8 mouse cellular contexts compared by ENCODE assay signal in the genomic region with DNA sequence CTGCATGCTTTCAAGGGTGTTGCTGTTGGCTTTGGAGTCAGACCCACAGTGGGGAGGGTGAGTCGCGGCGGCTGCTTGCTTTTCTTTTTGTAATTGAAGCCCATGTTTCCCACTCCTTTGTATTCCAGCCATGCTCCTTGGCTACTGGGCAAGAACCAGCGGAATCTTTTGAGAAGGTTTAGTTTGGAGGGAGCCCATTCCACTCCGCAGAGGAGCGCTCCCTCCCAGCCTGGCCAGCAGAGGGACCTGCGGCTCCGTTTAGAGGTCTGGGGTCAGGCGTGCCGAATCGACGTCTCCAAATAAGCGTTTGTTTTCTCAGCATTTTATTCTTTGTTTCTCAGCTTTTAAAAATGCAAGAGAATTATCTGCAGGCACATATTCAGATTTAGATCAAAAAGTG.
DNase-seq lines count a peak whose midpoint lies in the region; ATAC-seq and TF ChIP-seq lines count a peak whose summit lies in the region.

No protein-coding gene starts in this region.

- TF ChIP-seq POLR2A in liver, adult 2 months (IDR thresholded peaks at IDR 0.05; ENCODE audit: extremely low read depth, insufficient read depth, low read length), result no peak

- peak overlapping the region; percentile 57 for H3K4me2 ChIP-seq in kidney, embryonic 16.5 days (replicated peaks; ENCODE audit: low read depth, low read length)
- peak overlapping the region; percentile 38 for H3K4me2 ChIP-seq in neural tube, embryonic 11.5 days (ENCODE audit: low read depth)

- no peaks in the 10 kb centered on the region for H3K4me1 ChIP-seq in heart, embryonic 10.5 days
- H3K4me1 ChIP-seq in kidney, embryonic 16.5 days (ENCODE audit: insufficient read depth, low read length), result peaks cover under 1% of the 10 kb centered on the region; the same call in 1 of the 2 replicates
- no peaks in the 10 kb centered on the region for H3K4me1 ChIP-seq in liver, adult 2 months (ENCODE audit: control insufficient read depth, insufficient read depth, low read length)
- no peaks in the 10 kb centered on the region for H3K4me1 ChIP-seq in neural tube, embryonic 11.5 days (ENCODE audit: control insufficient read depth, insufficient read depth, low read length)

- no peaks in the 10 kb centered on the region for H3K79me2 ChIP-seq in liver, adult 2 months (ENCODE audit: control insufficient read depth, insufficient read depth, low read length)

- TF ChIP-seq CTCF in liver, adult 2 months (IDR thresholded peaks at IDR 0.05; ENCODE audit: low read depth, low read length), result peak; percentile 51

- H3K9ac ChIP-seq in kidney, embryonic 16.5 days (replicated peaks; ENCODE audit: low read length), result 0 out of 2 replicates have a peak overlapping the region, but pooled peaks have one; percentile 11
- H3K9ac ChIP-seq in liver, adult 2 months (ENCODE audit: low read depth, low read length), result no peak overlapping the region
- no peak overlapping the region for H3K9ac ChIP-seq in neural tube, embryonic 11.5 days (ENCODE audit: low read length)

- intact Hi-C loops in heart, postnatal 25 days (cut with DNase I), result loop anchor here (2.0 kb wide), 3 partner anchors 63 to 837 kb away; no protein-coding TSS in a partner anchor

- DNase-seq in heart, adult 11 months, result peak; percentile 88
- no peak for DNase-seq in heart, postnatal 25 days (ENCODE audit: low spot score)
- no peak for DNase-seq in heart, embryonic 10.5 days (ENCODE audit: low spot score)
- no peak for DNase-seq in liver, adult 2 months (ENCODE audit: extremely low read depth, low read depth, low spot score)
- peak; percentile 73 for DNase-seq in neural tube, embryonic 11.5 days (ENCODE audit: low spot score)

- H3K9me3 ChIP-seq in heart, embryonic 10.5 days, result no peaks in the 10 kb centered on the region
- no peaks in the 10 kb centered on the region for H3K9me3 ChIP-seq in kidney, embryonic 16.5 days (ENCODE audit: low read length)
- H3K9me3 ChIP-seq in neural tube, embryonic 11.5 days (ENCODE audit: control insufficient read depth, low read length), result no peaks in the 10 kb centered on the region

- peak; percentile 52; the same call in 1 of the 2 replicates for ATAC-seq in common myeloid progenitor, adult 5-6 weeks (replicated peaks; ENCODE audit: low read depth, poor library complexity, severe bottlenecking)
- peak; percentile 74; the same call in 1 of the 2 replicates for ATAC-seq in kidney, embryonic 16.5 days (ENCODE audit: low FRiP score, low TSS enrichment)
- peak; percentile 61; the same call in 1 of the 2 replicates for ATAC-seq in neural tube, embryonic 11.5 days (ENCODE audit: insufficient read depth, low FRiP score, low TSS enrichment)
- ATAC-seq in CD4-positive, CD25-positive, alpha-beta regulatory T cell, adult 4 months, result no peak

- H3K4me3 ChIP-seq in heart, embryonic 10.5 days, result peak overlapping the region; percentile 51
- H3K4me3 ChIP-seq in kidney, embryonic 16.5 days (ENCODE audit: low read length), result peak overlapping the region; percentile 33
- no peak overlapping the region for H3K4me3 ChIP-seq in liver, adult 2 months (ENCODE audit: insufficient read depth, low read depth, low read length)
- no peak overlapping the region for H3K4me3 ChIP-seq in neural tube, embryonic 11.5 days (ENCODE audit: low read depth, low read length)

- H3K27ac ChIP-seq in heart, embryonic 10.5 days, result no peak overlapping the region
- no peak overlapping the region for H3K27ac ChIP-seq in kidney, embryonic 16.5 days (ENCODE audit: low read length)
- no peak overlapping the region for H3K27ac ChIP-seq in liver, adult 2 months (replicated peaks; ENCODE audit: insufficient read depth, low read depth, low read length)
- no peak overlapping the region for H3K27ac ChIP-seq in neural tube, embryonic 11.5 days (ENCODE audit: low read depth, low read length)

- WGBS in heart, embryonic 10.5 days, result 3% methylated on average over 13 of the region's 13 CpGs
- 4% methylated on average over 13 of the region's 13 CpGs for WGBS in kidney, embryonic 16.5 days
- 5% methylated on average over 13 of the region's 13 CpGs for WGBS in liver, adult 2 months
- WGBS in neural tube, embryonic 11.5 days, result 2% methylated on average over 13 of the region's 13 CpGs

- no peaks in the 10 kb centered on the region for H3K36me3 ChIP-seq in heart, embryonic 10.5 days
- no peaks in the 10 kb centered on the region for H3K36me3 ChIP-seq in kidney, embryonic 16.5 days (ENCODE audit: insufficient read depth, low read length)
- H3K36me3 ChIP-seq in liver, adult 2 months (ENCODE audit: control insufficient read depth, insufficient read depth, low read length), result no peaks in the 10 kb centered on the region
- H3K36me3 ChIP-seq in neural tube, embryonic 11.5 days (ENCODE audit: control insufficient read depth, insufficient read depth, low read length), result no peaks in the 10 kb centered on the region

- peaks cover 18% of the 10 kb centered on the region for H3K27me3 ChIP-seq in heart, embryonic 10.5 days (ENCODE audit: insufficient read depth, poor library complexity, severe bottlenecking)
- H3K27me3 ChIP-seq in kidney, embryonic 16.5 days (ENCODE audit: insufficient read depth, low read length), result peaks cover 14% of the 10 kb centered on the region; the same call in 1 of the 2 replicates
- peaks cover 10% of the 10 kb centered on the region; the same call in 1 of the 2 replicates for H3K27me3 ChIP-seq in liver, adult 2 months (ENCODE audit: control insufficient read depth, insufficient read depth, low read length)
- 0 out of 2 replicates have a peak, but pooled peaks cover 2% of the 10 kb centered on the region for H3K27me3 ChIP-seq in neural tube, embryonic 11.5 days (ENCODE audit: control insufficient read depth, insufficient read depth, low read length)

Comparison
In these comparisons a context has a peak if more than half of its experiments do, and no peak if none do; other contexts are left out.
1. DNase-seq: peak in heart, adult 11 months (single experiment) and neural tube, embryonic 11.5 days (single experiment); none in heart, postnatal 25 days (single experiment), heart, embryonic 10.5 days (single experiment) and liver, adult 2 months (single experiment).
2. H3K4me3 ChIP-seq: peak in heart, embryonic 10.5 days (single experiment) and kidney, embryonic 16.5 days (single experiment); none in liver, adult 2 months (single experiment) and neural tube, embryonic 11.5 days (single experiment).